Mouse (Mus musculus) testis, adult 2 months (tissue): Measurements from ENCODE around the gene Immp2l. TPM values are rescaled to one million over a fixed set of nuclear protein-coding genes. Genes with fewer than 3 reads are reported as not detected.

Experiments
- H3K27ac ChIP-seq: fragments of 200-500 bp; 2 replicates; pipeline ENCODE4 v1.5.1; 2012; ENCODE audit warnings: low read depth, low read length; ENCODE audit not compliant: control insufficient read depth, insufficient read depth
- H3K27me3 ChIP-seq: fragments of 200-500 bp; 2 replicates; pipeline ENCODE4 v1.6.1; 2012; ENCODE audit warnings: mild to moderate bottlenecking, low read length, moderate library complexity; ENCODE audit not compliant: control insufficient read depth, insufficient read depth
- H3K36me3 ChIP-seq: fragments of 200-500 bp; 2 replicates; pipeline ENCODE4 v1.6.1; 2012; ENCODE audit warnings: mild to moderate bottlenecking, low read length; ENCODE audit not compliant: control insufficient read depth, insufficient read depth
- H3K4me1 ChIP-seq: fragments of 200-500 bp; 2 replicates; pipeline ENCODE4 v1.6.1; 2012; ENCODE audit warnings: low read length; ENCODE audit not compliant: control insufficient read depth, insufficient read depth
- H3K4me3 ChIP-seq: fragments of 200-500 bp; 2 replicates; pipeline ENCODE4 v1.5.1; 2012; ENCODE audit warnings: low read depth, mild to moderate bottlenecking, low read length, moderate library complexity, mixed read lengths; ENCODE audit not compliant: control insufficient read depth
- CTCF ChIP-seq: fragments of 200-500 bp; IDR thresholded peaks from 2 replicates; pipeline ENCODE4 v1.5.1; 2012; ENCODE audit warnings: low read depth, mild to moderate bottlenecking, inconsistent platforms, low read length, moderate library complexity; ENCODE audit not compliant: control insufficient read depth, insufficient read depth, insufficient replicate concordance
- POLR2A ChIP-seq: fragments of 200-500 bp; IDR thresholded peaks from 2 replicates; pipeline ENCODE4 v1.6.1; 2012; ENCODE audit warnings: low read depth, mild to moderate bottlenecking, inconsistent platforms, low read length, moderate library complexity; ENCODE audit not compliant: control insufficient read depth
- polyA plus RNA-seq: library from polyadenylated mRNA; depleted of rRNA; stranded (reverse); fragments of >200 nt; gene quantifications from 2 replicates; pipeline ENCODE4 v1.2.3, GENCODE M21; 2012

The Immp2l gene
- polyA plus RNA-seq, 1 experiment = 45.4 TPM

- Histone ChIP-seq H3K27ac (no peak overlapping the region), H3K4me1 (peaks cover 3% of the 10 kb centered on the region; the same call in 1 of the 2 replicates), H3K4me3 (peak overlapping the region; percentile 24; the same call in 1 of the 2 replicates), H3K27me3 (no peaks in the 10 kb centered on the region), H3K36me3 (no peaks in the 10 kb centered on the region)
- TF ChIP-seq POLR2A = no peak
- TF ChIP-seq CTCF = no peak
These were observed 459.9 kb downstream of the Immp2l start for GRCm38 (mm10) chr12:41483593-41484451.

DNA sequence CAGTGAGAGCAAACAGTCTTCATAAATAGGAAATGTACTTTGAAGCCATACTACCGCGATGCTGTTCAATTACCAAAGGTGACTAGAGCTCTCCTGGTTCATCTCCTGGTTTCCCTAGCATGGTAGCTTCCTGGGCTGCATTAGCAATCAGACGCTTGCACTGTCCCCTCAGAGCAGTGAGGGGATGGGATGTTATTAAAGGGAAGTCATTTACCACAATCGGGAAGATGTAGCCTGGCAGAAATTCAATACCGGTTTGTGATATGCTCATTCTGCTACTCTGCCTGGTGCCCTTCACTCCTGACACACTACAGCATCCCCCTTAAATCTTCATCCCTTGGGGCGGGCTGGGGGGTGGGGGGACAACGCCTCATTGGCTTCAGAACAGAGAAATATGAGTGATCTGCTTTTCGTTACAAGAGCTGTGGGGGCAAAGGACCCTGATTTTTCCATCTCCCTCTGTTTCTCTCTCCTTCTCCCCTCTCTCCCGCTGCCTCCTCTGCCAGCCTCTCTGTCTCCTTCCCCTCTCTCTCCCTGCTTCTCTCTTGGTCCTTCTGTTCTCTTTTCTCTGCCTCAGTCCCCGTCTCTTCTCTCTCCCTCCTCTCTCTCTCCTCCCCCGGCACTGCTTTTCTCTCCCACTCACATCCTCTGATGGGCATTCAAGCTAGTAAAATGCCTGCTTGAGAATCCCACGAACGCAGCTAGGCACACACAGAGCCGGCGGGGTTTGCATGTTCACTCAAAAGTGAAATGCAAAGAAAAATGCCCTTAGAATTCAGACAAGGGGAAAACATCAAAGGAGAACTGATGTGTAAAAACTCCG lies 461.0 kb downstream of the Immp2l start:
- TF ChIP-seq CTCF (no peak), POLR2A (no peak)
- H3K27ac ChIP-seq = no peak overlapping the region
- no peaks in the 10 kb centered on the region for H3K36me3 ChIP-seq
- no peaks in the 10 kb centered on the region for H3K27me3 ChIP-seq
- H3K4me1 ChIP-seq = peaks cover 3% of the 10 kb centered on the region; the same call in 1 of the 2 replicates
- no peak overlapping the region; the same call in 1 of the 2 replicates for H3K4me3 ChIP-seq

DNA sequence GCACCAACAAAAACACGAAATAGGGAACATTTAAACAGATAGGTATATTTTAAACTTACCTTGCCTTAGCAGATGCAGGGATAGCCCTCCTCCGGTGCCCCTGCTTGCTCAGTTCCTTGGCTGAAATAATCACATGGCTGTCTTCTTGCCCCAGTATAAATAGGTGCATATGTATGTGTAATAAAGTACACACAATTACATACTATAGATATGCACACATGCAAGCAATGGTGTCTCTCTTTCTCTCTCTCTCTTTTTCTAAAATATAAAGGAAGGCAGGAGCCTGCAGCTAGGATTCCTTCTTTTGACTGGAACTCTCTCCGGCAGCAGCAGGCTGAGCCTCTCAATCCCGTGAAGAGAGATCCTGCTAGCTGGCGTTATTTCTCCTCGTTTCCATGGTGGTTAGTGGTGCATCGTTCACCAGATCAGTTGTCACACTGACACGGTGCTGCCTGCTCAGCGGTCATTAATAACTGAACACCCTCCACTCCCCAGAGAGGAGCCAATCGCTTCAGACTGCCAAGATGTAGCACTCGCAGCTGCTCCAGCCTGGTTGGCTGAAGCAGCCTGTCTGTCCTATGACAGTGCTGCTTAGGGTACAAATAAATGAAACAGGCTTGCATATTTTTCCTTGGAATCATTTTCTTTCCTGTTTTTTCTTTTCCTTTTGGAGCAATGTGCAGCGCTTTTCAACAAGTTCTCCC lies 461.8 kb downstream of the Immp2l start:
- Histone ChIP-seq H3K27me3 (no peaks in the 10 kb centered on the region), H3K4me1 (peaks cover 3% of the 10 kb centered on the region; the same call in 1 of the 2 replicates), H3K4me3 (peak overlapping the region; percentile 40), H3K36me3 (no peaks in the 10 kb centered on the region), H3K27ac (no peak overlapping the region)
- no peak for TF ChIP-seq POLR2A
- no peak for TF ChIP-seq CTCF

GRCm38 (mm10) chr12:41486331-41486730 lies 462.4 kb downstream of the Immp2l start, which contains the start of gene Lrrn3:
TSS of gene Lrrn3 (minus strand) at chr12:41486431.
- H3K27me3 ChIP-seq = no peaks in the 10 kb centered on the region
- TF ChIP-seq CTCF (no peak), POLR2A (no peak)
- no peak within 1 kb of the TSS for H3K27ac ChIP-seq
- peak within 1 kb of the TSS; percentile 40 for H3K4me3 ChIP-seq
- H3K4me1 ChIP-seq = peaks cover 3% of the 10 kb centered on the region; the same call in 1 of the 2 replicates
- H3K36me3 ChIP-seq = no peaks in the 10 kb centered on the region

DNA sequence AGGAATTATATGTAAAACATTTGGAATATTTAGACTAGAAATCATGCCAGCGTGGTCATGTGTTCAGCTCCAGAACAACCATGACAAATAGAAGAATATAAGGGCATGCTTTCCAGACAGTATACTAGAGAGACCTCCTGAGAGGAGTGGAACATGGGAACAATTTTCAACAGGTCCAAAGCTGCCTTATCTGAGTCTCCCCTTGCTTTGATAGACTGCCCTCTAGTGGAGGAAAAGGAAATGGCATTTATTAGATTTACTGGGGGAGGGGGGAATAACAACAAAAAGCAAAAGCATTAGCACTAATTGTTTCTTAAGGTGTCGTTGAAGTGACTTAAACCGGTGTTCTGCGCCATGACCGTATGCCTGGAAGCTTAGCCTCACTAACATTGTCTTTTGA lies 463.1 kb downstream of the Immp2l start:
- no peak overlapping the region for H3K4me3 ChIP-seq
- TF ChIP-seq POLR2A (no peak), CTCF (no peak)
- peaks cover 3% of the 10 kb centered on the region; the same call in 1 of the 2 replicates for H3K4me1 ChIP-seq
- no peaks in the 10 kb centered on the region for H3K27me3 ChIP-seq
- no peak overlapping the region for H3K27ac ChIP-seq
- H3K36me3 ChIP-seq = no peaks in the 10 kb centered on the region

DNA sequence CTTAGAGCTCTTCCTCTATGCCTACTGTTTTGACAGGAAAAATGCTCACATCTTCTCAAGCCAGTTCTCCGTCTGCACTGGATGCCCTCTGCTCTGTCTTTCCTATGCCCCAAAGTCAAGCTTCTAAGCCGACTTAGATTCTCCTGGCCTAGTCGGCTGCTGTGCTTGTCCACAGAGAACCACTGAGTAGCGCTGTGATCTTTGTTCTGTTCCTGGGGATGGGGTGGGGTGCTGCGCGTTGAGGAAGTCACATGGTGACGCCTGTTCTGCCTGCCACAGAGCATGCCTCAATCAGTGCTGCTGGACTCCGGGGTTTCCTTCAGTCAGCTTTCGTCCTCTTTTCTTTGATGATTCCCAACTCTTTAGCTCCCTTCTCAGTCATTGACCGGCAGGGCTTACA lies 470.7 kb downstream of the Immp2l start:
- Histone ChIP-seq H3K36me3 (no peaks in the 10 kb centered on the region), H3K4me3 (no peak overlapping the region), H3K27ac (no peak overlapping the region), H3K4me1 (no peaks in the 10 kb centered on the region), H3K27me3 (no peaks in the 10 kb centered on the region)
- no peak for TF ChIP-seq POLR2A
- TF ChIP-seq CTCF = no peak
